Mouse (Mus musculus) heart, embryonic 11.5 days (tissue): Measurements from ENCODE around the gene Fam71e1. TPM values are rescaled to one million over a fixed set of nuclear protein-coding genes. Genes with fewer than 3 reads are reported as not detected.

Experiments
- microRNA-seq: library from miRNA; unstranded; fragments of <30 nt; microRNA quantifications from one replicate; pipeline ENCODE4, GENCODE M21; 2016; ENCODE audit warnings: borderline number of aligned reads
- polyA plus RNA-seq: library from polyadenylated mRNA; unstranded; fragments of >200 nt; fragmentation: Nextera tagmentation; extraction: Ambion mirVana; gene quantifications from 2 replicates; pipeline ENCODE4 v1.2.1, GENCODE M21; 2014

The Fam71e1 gene
- polyA plus RNA-seq, 1 experiment from 2014 or later, result 10.6 TPM

Small RNA genes lying within 50 kb of the gene (microRNA-seq; reads per million reads assigned to microRNA genes)
- gene Mir7052 (3.0 reads per million, percentile 31 among the genes with 10 or more reads in this experiment), gene Mir7053 (0.61 reads per million)

Other genes starting within 250 kb of the Fam71e1 start
- 0.68 and 1.7 TPM in 2 replicates for gene 1700028J19Rik, start 249.9 kb upstream of the Fam71e1 start, polyA plus RNA-seq
- 61.5 and 76.0 TPM in 2 replicates for gene 2410002F23Rik, start 249.9 kb upstream of the Fam71e1 start, polyA plus RNA-seq
- not detected in 2 replicates for gene Acp4, start 239.2 kb upstream of the Fam71e1 start, polyA plus RNA-seq
- gene Gm15517, start 235.1 kb upstream of the Fam71e1 start, polyA plus RNA-seq, result not detected in 2 replicates
- gene Clec11a, start 189.7 kb upstream of the Fam71e1 start, polyA plus RNA-seq, result 0.65 and 0.84 TPM in 2 replicates
- 1.1 and 1.3 TPM in 2 replicates for gene Shank1, start 186.3 kb upstream of the Fam71e1 start, polyA plus RNA-seq
- 0.32 and 0.59 TPM in 2 replicates for gene Syt3, start 112.5 kb upstream of the Fam71e1 start, polyA plus RNA-seq
- gene 1700008O03Rik, start 110.8 kb upstream of the Fam71e1 start, polyA plus RNA-seq, result 0.65 and 1.0 TPM in 2 replicates
- gene Lrrc4b, start 67.6 kb upstream of the Fam71e1 start, polyA plus RNA-seq, result 2.4 and 3.5 TPM in 2 replicates
- gene Aspdh, start 31.2 kb upstream of the Fam71e1 start, polyA plus RNA-seq, result 1.3 and 1.5 TPM in 2 replicates
- 169 and 181 TPM in 2 replicates for gene Josd2, start 28.6 kb upstream of the Fam71e1 start, polyA plus RNA-seq
- 75.1 and 87.1 TPM in 2 replicates for gene Emc10, start 52 bp upstream of the Fam71e1 start, polyA plus RNA-seq
- 0.37 and 0.47 TPM in 2 replicates for gene Mybpc2, start 28.1 kb downstream of the Fam71e1 start, polyA plus RNA-seq
- gene Spib, start 35.5 kb downstream of the Fam71e1 start, polyA plus RNA-seq, result not detected in 2 replicates
- 40.1 and 43.1 TPM in 2 replicates for gene Pold1, start 52.3 kb downstream of the Fam71e1 start, polyA plus RNA-seq
- gene Nr1h2, start 57.4 kb downstream of the Fam71e1 start, polyA plus RNA-seq, result 48.5 and 53.4 TPM in 2 replicates
- 0.70 TPM in 1 of 2 replicates, not detected in the other for gene Napsa, start 75.8 kb downstream of the Fam71e1 start, polyA plus RNA-seq
- gene Kcnc3, start 94.1 kb downstream of the Fam71e1 start, polyA plus RNA-seq, result 0.07 and 0.23 TPM in 2 replicates
- 0.31 and 0.56 TPM in 2 replicates for gene Myh14, start 174.3 kb downstream of the Fam71e1 start, polyA plus RNA-seq
- gene Izumo2, start 212.2 kb downstream of the Fam71e1 start, polyA plus RNA-seq, result not detected in 2 replicates